Mouse (Mus musculus) kidney, adult 8-10 months (tissue): ENCODE measurements around the gene Poc1b.
A peak's percentile ranks its signal among the peaks of the same experiment; 100 is the strongest.
"Not testable (repeated sequence)": the region's sequence is repeated elsewhere in the genome, so short reads cannot be mapped to it uniquely, and the experiment has no call there.

Source experiments
- DNase-seq, 2 experiments: peaks; one replicate each; pipeline ENCODE4 v3.0.0; 2022

Poc1b gene

GRCm38 (mm10) chr10:99157697-99158096 is 50.9 kb downstream of the Poc1b start:
- not testable (repeated sequence) for DNase-seq

GRCm38 (mm10) chr10:99161987-99162582 is 55.2 kb downstream of the Poc1b start:
- DNase-seq = peak; percentile 25 to 41

GRCm38 (mm10) chr10:99163002-99163401 is 56.2 kb downstream of the Poc1b start:
- DNase-seq = no peak

GRCm38 (mm10) chr10:99164871-99165477 is 58.1 kb downstream of the Poc1b start:
- peak; percentile 35 to 49 for DNase-seq

GRCm38 (mm10) chr10:99165751-99166282 is 59.0 kb downstream of the Poc1b start:
- peak; percentile 61 to 78 for DNase-seq

- DNase-seq = peak in 1 of 2 experiments; percentile 26
Observed at GRCm38 (mm10) chr10:99166392-99166791, 59.6 kb downstream of the Poc1b start.

GRCm38 (mm10) chr10:99168404-99168803 is 61.6 kb downstream of the Poc1b start:
- no peak for DNase-seq

GRCm38 (mm10) chr10:99168840-99169764 is 62.3 kb downstream of the Poc1b start:
- DNase-seq = peak in 1 of 2 experiments; percentile 34

- DNase-seq = no peak
Observed at GRCm38 (mm10) chr10:99169765-99170129, 62.9 kb downstream of the Poc1b start.

- peak; percentile 61 to 62 for DNase-seq
Observed at GRCm38 (mm10) chr10:99171961-99172497, 65.2 kb downstream of the Poc1b start.

GRCm38 (mm10) chr10:99172906-99173507 is 66.2 kb downstream of the Poc1b start:
- no peak for DNase-seq

GRCm38 (mm10) chr10:99176911-99177310 is 70.1 kb downstream of the Poc1b start:
- no peak for DNase-seq

- no peak for DNase-seq
Observed at GRCm38 (mm10) chr10:99178118-99178517, 71.3 kb downstream of the Poc1b start.

GRCm38 (mm10) chr10:99179122-99179521 is 72.3 kb downstream of the Poc1b start:
- DNase-seq = no peak

- DNase-seq = no peak
Observed at GRCm38 (mm10) chr10:99179566-99179965, 72.7 kb downstream of the Poc1b start.

GRCm38 (mm10) chr10:99181497-99181896 is 74.7 kb downstream of the Poc1b start:
- no peak for DNase-seq

- DNase-seq = no peak
Observed at GRCm38 (mm10) chr10:99182107-99182506, 75.3 kb downstream of the Poc1b start.

GRCm38 (mm10) chr10:99188175-99188574 is 81.3 kb downstream of the Poc1b start:
- DNase-seq = no peak

- DNase-seq = no peak
Observed at GRCm38 (mm10) chr10:99188656-99189603, 82.1 kb downstream of the Poc1b start.

- DNase-seq = peak; percentile 58 to 84
Observed at GRCm38 (mm10) chr10:99190798-99191197, 84.0 kb downstream of the Poc1b start.

GRCm38 (mm10) chr10:99194451-99195055 is 87.7 kb downstream of the Poc1b start:
- no peak for DNase-seq
